Mouse (Mus musculus) small intestine, adult 2 months (tissue): Measurements from ENCODE around the gene Olfr1406.

Experiments used
- CTCF ChIP-seq: fragments of 200-500 bp; IDR thresholded peaks from 2 replicates; pipeline ENCODE4 v1.5.1; 2012; ENCODE audit warnings: low read depth, mild to moderate bottlenecking, control low read depth, inconsistent platforms, low read length, moderate library complexity, mixed read lengths; ENCODE audit not compliant: insufficient replicate concordance, insufficient read length; ENCODE audit errors: extremely low read depth
- POLR2A ChIP-seq: fragments of 200-500 bp; IDR thresholded peaks from 2 replicates; pipeline ENCODE4 v1.6.1; 2012; ENCODE audit warnings: low read depth, mild to moderate bottlenecking, control low read depth, inconsistent platforms, low read length, moderate library complexity

GRCm38 (mm10) chr1:173174154-173174842, 16.1 kb downstream of the Olfr1406 start:
- no peak for TF ChIP-seq CTCF
- TF ChIP-seq POLR2A, result no peak
